Mouse (Mus musculus) lung, embryonic 15.5 days (tissue): Measurements from ENCODE around the gene Pigf. TPM values are rescaled to one million over a fixed set of nuclear protein-coding genes. Genes with fewer than 3 reads are reported as not detected.

Source experiments
- ATAC-seq: fragments of 200-750 bp; cut with Nextera tagmentation; 2 replicates; pipeline ENCODE4 v1.8.0; 2017; ENCODE audit warnings: moderate number of reproducible peaks, borderline replicate concordance; ENCODE audit not compliant: low FRiP score, low TSS enrichment; ENCODE audit errors: extremely low read depth
- H3K27ac ChIP-seq: fragments of 300-500 bp; sonication (generic); 2 replicates; pipeline ENCODE4 v1.5.1; 2015; ENCODE audit warnings: moderate library complexity, mild to moderate bottlenecking, inconsistent platforms
- H3K27me3 ChIP-seq: fragments of 300-500 bp; sonication (generic); 2 replicates; pipeline ENCODE4 v1.6.1; 2015; ENCODE audit warnings: inconsistent platforms
- H3K36me3 ChIP-seq: fragments of 300-500 bp; sonication (generic); 2 replicates; pipeline ENCODE4 v1.6.1; 2015; ENCODE audit warnings: inconsistent platforms
- H3K4me1 ChIP-seq: fragments of 300-500 bp; sonication (generic); 2 replicates; pipeline ENCODE4 v1.6.1; 2015; ENCODE audit warnings: inconsistent platforms
- H3K4me2 ChIP-seq: fragments of 300-500 bp; sonication (generic); 2 replicates; pipeline ENCODE4 v1.6.1; 2015; ENCODE audit warnings: inconsistent platforms, mild to moderate bottlenecking, moderate library complexity
- H3K4me3 ChIP-seq: fragments of 300-500 bp; sonication (generic); 2 replicates; pipeline ENCODE4 v1.5.1; 2015; ENCODE audit warnings: mild to moderate bottlenecking, inconsistent platforms
- H3K9ac ChIP-seq: fragments of 300-500 bp; sonication (generic); 2 replicates; pipeline ENCODE4 v1.6.1; 2015; ENCODE audit warnings: inconsistent platforms
- H3K9me3 ChIP-seq: fragments of 300-500 bp; sonication (generic); 2 replicates; pipeline ENCODE4 v1.6.1; 2016; ENCODE audit warnings: inconsistent platforms
- WGBS: fragments of 180-500 bp; shearing (Covaris S2); methylation state at CpG from one replicate; pipeline ENCODE4 v1.1.7; 2015; 5-methylcytosine and 5-hydroxymethylcytosine counted together
- polyA plus RNA-seq: library from polyadenylated mRNA; unstranded; fragments of >200 nt; fragmentation: Nextera tagmentation; extraction: Ambion mirVana; gene quantifications from 2 replicates; pipeline ENCODE4 v1.2.1, GENCODE M21; 2015

Gene Pigf
- polyA plus RNA-seq, 1 experiment from 2014 or later: 30.7 TPM

DNA sequence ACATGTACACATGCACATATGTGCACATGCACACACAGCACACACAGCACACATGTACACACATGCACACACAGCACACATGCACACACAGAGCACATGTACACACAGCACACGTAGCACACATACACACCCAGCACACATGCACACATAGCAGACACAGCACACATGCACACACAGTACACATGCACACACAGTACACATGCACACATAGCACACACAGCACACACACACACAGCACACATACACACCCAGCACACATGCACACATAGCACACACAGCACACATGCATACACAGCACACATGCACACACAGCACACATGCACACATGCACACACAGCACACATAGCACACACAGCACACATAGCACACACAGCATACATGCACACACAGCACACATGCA is 44.0 kb downstream of the Pigf start:
- H3K4me2 ChIP-seq: no peak overlapping the region
- H3K9ac ChIP-seq: no peak overlapping the region
- no peak overlapping the region for H3K27ac ChIP-seq
- no peak overlapping the region for H3K4me3 ChIP-seq
- peaks cover 16% of the 10 kb centered on the region for H3K36me3 ChIP-seq
- H3K4me1 ChIP-seq: no peaks in the 10 kb centered on the region
- no peaks in the 10 kb centered on the region for H3K9me3 ChIP-seq
- no peaks in the 10 kb centered on the region for H3K27me3 ChIP-seq
- no peak for ATAC-seq
- 94% methylated on average over 1 of the region's 1 CpGs for WGBS

DNA sequence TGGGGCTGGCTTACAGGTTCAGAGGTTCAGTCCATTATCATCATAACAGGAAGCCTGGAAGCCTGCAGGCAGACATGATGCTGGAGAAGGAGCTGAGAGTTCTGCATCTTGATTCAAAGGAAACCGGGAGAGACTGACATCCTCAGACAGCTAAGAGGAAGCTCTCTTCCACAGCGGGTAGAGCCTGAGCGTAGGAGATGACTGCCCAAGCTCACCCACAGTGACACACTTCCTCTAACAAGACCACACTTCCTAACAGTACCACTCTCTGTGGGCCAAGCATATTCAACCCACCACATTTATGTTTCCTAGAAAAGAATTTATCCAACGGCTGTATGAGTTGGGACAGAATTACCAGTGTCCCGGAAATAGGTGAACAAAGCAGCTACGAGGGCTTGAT is 46.7 kb downstream of the Pigf start:
- H3K27me3 ChIP-seq: no peaks in the 10 kb centered on the region
- ATAC-seq: no peak
- 83% methylated on average over 6 of the region's 6 CpGs for WGBS
- no peak overlapping the region for H3K4me2 ChIP-seq
- H3K4me3 ChIP-seq: no peak overlapping the region
- H3K4me1 ChIP-seq: no peaks in the 10 kb centered on the region
- no peaks in the 10 kb centered on the region for H3K9me3 ChIP-seq
- no peak overlapping the region for H3K9ac ChIP-seq
- H3K27ac ChIP-seq: no peak overlapping the region
- peaks cover 32% of the 10 kb centered on the region for H3K36me3 ChIP-seq

DNA sequence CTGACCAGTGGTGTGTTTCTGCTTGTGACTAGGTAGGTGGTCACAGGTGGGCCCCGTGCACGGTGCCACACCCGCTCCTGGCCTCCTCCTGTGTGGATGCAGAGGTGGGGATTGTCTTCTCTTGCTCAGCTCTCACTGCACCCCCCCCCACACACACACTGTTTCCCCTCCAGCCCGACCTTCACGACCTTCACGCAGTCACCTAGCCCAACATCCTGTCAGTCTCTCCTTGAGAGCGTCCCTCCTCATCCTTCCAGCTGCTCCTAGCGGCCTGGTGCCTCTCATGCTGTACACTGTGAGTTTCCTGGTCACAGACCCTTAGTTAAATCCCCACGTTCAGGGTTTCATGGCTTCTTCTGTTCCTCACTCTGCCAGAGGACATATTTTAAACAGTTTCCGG is 48.8 kb downstream of the Pigf start:
- H3K4me3 ChIP-seq: no peak overlapping the region
- ATAC-seq: no peak
- no peak overlapping the region for H3K27ac ChIP-seq
- no peaks in the 10 kb centered on the region for H3K9me3 ChIP-seq
- WGBS: 69% methylated on average over 10 of the region's 10 CpGs
- H3K36me3 ChIP-seq: peaks cover 28% of the 10 kb centered on the region
- H3K27me3 ChIP-seq: no peaks in the 10 kb centered on the region
- H3K4me2 ChIP-seq: no peak overlapping the region
- H3K4me1 ChIP-seq: no peaks in the 10 kb centered on the region
- no peak overlapping the region for H3K9ac ChIP-seq

DNA sequence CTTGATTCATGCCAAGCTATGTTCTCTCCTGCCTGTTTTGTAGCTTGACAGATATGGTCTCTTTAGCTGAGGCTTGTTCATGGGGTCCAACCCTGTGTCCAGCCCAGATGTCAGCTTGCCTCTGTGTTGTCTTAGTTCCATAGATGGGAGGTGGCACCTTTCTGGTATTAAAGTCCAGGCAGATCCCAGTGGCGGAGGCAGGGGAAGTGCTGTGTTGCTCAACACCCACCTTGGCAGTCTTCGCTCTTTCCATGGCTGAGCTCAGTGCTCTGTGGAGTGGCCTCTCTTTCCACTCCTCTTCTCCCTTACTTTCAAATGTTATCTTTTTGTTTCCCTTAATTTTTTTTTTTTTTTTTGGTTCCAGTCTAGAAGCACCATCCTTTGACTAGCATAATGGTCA is 52.1 kb downstream of the Pigf start:
- Histone ChIP-seq H3K27me3 (no peaks in the 10 kb centered on the region), H3K4me3 (no peak overlapping the region), H3K9ac (no peak overlapping the region), H3K4me2 (no peak overlapping the region), H3K27ac (no peak overlapping the region), H3K4me1 (no peaks in the 10 kb centered on the region), H3K36me3 (peaks cover 25% of the 10 kb centered on the region), H3K9me3 (no peaks in the 10 kb centered on the region)
- WGBS: 87% methylated on average over 2 of the region's 2 CpGs
- no peak for ATAC-seq

DNA sequence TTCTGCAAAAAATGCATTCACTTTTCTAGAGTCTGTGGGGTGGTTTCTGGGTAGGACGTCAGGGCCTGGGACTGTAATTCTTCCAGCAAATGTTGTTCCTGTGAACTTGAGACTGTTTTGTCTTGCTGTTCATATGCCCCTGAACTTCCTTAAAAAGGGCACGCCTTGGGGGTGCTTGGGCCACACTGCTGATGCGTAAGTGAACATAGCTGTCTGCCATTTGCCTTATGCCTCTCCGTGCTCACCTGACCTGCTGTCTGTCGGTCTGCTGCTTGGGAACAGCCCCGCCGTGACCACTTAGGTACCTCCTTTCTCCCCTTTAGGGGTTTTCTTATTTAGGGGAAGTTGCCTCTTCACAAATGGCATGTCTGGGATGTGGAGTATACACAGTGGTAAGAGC is 53.3 kb downstream of the Pigf start:
- 85% methylated on average over 7 of the region's 7 CpGs for WGBS
- Histone ChIP-seq H3K9ac (no peak overlapping the region), H3K36me3 (peaks cover 25% of the 10 kb centered on the region), H3K9me3 (no peaks in the 10 kb centered on the region), H3K4me2 (no peak overlapping the region), H3K4me3 (no peak overlapping the region), H3K4me1 (no peaks in the 10 kb centered on the region), H3K27ac (no peak overlapping the region), H3K27me3 (no peaks in the 10 kb centered on the region)
- ATAC-seq: no peak

DNA sequence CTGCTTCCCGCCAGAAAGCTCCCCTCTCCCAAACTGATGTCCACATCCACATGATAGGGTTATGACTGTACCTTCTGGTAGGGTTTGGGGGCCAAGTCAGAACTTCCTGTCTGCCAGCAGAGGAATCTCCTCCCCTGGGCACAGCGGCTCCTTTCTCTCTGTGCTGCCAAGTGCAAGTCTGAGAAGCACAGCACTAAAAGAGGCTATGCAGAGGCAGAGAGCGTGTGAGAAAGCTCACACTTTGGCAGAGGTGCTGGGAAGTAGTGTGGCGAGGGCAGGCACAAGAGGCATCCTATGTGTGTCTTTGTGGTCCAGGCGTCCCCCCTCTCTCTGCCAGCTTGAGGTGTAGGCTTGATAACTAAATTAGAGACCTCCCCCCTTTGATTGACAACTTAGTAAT is 54.2 kb downstream of the Pigf start:
- no peak for ATAC-seq
- no peaks in the 10 kb centered on the region for H3K9me3 ChIP-seq
- no peak overlapping the region for H3K4me3 ChIP-seq
- H3K27ac ChIP-seq: no peak overlapping the region
- H3K4me1 ChIP-seq: no peaks in the 10 kb centered on the region; the same call in 1 of the 2 replicates
- no peak overlapping the region for H3K4me2 ChIP-seq
- H3K9ac ChIP-seq: no peak overlapping the region
- peaks cover 25% of the 10 kb centered on the region for H3K36me3 ChIP-seq
- H3K27me3 ChIP-seq: no peaks in the 10 kb centered on the region
- 77% methylated on average over 5 of the region's 5 CpGs for WGBS

DNA sequence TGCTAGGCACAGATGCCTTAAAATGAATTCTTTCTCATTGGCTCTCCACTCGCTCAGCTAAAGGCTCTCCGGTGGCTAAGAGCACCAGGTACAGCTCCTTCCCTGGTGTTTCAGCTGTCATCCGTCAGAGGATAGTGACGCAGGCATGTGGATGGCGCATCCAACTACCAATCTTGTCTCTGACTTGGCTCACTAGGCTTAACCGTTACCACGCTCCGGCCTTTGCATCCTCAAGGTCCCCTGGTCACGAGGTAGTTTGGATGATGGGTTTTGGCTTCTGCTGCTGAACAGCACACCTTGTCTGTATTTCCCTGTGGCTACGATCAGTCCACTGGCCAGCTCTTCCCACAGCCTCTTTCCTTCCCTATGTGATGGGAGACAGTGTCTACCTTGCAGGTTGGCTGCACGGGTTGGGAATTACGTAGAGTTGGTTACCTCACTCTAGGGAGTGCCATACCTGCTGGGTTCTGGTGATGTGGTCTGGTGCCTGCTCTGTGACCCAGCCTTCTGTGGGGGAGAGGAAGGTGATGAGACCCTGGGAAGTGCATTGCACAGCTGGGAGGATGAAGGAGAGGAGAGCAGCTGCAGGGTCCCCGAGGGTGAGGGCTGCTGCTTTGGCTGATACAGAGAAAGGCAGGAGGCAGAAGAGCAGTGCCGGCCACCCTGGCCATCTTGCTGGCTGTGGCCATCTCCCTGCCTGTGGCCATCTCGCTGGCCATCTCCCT is 55.0 kb downstream of the Pigf start:
- ATAC-seq: no peak
- no peaks in the 10 kb centered on the region for H3K27me3 ChIP-seq
- H3K4me2 ChIP-seq: no peak overlapping the region
- H3K36me3 ChIP-seq: peaks cover 24% of the 10 kb centered on the region
- no peaks in the 10 kb centered on the region for H3K9me3 ChIP-seq
- no peak overlapping the region for H3K27ac ChIP-seq
- H3K4me1 ChIP-seq: peaks cover 7% of the 10 kb centered on the region
- no peak overlapping the region for H3K4me3 ChIP-seq
- no peak overlapping the region for H3K9ac ChIP-seq
- 90% methylated on average over 15 of the region's 15 CpGs for WGBS

DNA sequence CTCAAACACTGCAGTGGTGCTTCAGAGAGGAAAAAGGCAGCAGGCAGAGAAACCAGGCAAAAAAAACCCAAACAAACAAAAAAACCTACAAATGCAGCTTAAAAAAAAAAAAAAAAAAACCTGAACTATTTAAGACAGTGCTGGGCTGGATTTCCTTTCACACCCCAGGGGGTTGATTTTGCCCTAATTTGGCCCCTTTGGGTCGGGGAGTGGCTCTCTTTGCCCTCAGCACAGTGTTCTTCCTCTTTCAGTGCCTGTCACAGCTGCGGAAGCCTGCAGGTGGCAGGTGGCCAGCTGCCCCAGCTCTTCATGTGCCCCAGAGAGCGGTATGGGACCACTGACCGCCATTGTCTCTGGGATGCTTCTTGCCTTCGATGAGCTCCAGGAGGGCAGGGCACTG is 55.6 kb downstream of the Pigf start:
- Histone ChIP-seq H3K4me1 (peaks cover 13% of the 10 kb centered on the region), H3K9me3 (no peaks in the 10 kb centered on the region), H3K36me3 (peaks cover 18% of the 10 kb centered on the region; the same call in 1 of the 2 replicates), H3K27ac (no peak overlapping the region), H3K4me2 (no peak overlapping the region), H3K27me3 (no peaks in the 10 kb centered on the region), H3K4me3 (no peak overlapping the region), H3K9ac (no peak overlapping the region)
- no peak for ATAC-seq
- 74% methylated on average over 5 of the region's 5 CpGs for WGBS

DNA sequence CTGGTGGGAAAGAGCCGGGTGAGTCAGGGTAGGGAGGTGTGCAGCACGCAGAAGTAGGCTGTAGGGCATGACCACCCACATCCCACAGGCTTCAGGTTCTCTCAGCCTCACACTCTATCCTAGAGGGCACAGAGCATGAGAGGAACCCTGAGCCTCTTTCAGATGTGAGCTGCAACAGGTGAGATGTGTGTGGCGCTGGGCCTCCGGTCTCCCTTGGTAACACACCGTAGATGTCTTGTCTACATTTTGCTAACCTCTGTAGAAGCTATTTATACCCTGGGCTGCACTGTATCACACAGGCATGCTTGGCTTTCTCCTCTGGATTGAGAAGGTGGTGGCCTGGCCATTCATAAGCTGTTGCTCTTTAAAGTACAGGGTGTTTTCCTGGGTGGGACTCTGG is 56.6 kb downstream of the Pigf start:
- no peak overlapping the region for H3K4me2 ChIP-seq
- H3K9ac ChIP-seq: no peak overlapping the region
- 92% methylated on average over 5 of the region's 5 CpGs for WGBS
- peaks cover 16% of the 10 kb centered on the region for H3K4me1 ChIP-seq
- no peaks in the 10 kb centered on the region for H3K9me3 ChIP-seq
- no peaks in the 10 kb centered on the region for H3K27me3 ChIP-seq
- no peak overlapping the region for H3K4me3 ChIP-seq
- H3K27ac ChIP-seq: no peak overlapping the region
- no peak for ATAC-seq
- peaks cover 10% of the 10 kb centered on the region; the same call in 1 of the 2 replicates for H3K36me3 ChIP-seq

DNA sequence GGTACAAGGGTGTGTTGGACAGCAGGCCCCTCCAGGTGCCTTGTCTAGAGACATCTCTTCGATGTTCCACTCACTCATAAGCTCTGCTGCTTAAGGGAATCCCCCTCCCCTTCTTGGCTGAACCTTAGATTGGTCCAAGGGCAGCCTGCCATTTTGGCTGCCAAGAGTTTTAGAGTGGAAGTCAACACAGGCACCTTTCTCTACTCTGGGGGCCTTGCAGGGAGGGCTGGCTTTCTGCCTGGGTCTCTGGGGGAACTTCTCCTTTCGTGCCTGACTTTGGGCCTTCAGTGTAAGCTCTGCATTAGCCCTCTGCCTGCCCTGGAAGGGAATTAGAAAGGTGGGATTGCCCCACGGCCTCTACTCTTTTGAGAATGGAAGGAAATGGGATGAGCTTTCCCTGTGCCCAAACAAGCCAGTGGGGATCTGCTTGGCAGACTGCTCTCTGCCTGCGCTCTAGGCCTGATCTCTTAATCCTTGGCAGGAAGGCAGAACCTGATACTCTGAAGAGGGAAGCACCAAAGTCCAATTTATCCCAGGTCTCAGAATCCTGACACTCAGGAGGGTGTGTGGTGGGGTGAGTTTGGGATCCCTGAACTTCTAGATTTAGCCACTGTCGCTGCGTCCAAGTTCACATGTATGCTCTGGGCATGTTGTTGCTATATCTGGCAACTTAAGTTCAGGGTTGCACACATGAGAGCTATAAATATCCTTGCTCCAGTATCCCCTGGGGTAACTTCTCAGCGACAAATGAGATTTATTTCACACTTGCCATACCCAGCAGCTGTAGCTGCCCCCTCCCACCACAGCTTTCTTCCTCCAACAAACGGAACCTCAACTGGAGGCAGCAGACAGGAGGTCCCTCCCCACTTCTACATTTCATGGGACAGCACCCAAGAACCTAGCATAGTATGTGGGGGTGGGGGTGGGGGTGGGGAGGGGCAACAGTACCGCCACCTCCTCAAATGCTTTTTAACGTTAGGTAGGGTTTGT is 57.4 kb downstream of the Pigf start:
- Histone ChIP-seq H3K4me3 (no peak overlapping the region), H3K27ac (no peak overlapping the region), H3K36me3 (0 out of 2 replicates have a peak, but pooled peaks cover 9% of the 10 kb centered on the region), H3K9me3 (no peaks in the 10 kb centered on the region), H3K4me1 (peaks cover 16% of the 10 kb centered on the region), H3K4me2 (no peak overlapping the region), H3K9ac (no peak overlapping the region), H3K27me3 (no peaks in the 10 kb centered on the region)
- 79% methylated on average over 10 of the region's 10 CpGs for WGBS
- ATAC-seq: no peak

DNA sequence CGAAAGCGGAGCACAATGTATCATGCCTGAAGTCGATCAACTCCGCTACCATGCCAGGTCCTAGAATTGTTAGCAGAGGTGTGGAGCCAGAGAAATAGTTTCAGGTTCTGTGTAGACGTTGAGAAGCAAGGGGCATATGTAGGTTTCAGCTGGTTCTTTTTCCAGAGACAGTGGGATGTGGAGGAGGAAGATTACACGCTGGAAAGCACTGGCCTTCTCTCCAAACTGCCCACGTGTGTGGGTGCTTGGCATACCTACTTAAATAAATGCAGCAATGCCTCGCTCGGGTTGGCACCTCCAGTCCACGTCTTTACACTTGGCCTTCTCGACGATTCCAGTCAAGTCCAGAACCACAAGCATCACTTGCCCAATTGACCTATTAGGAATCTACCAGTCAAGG is 58.2 kb downstream of the Pigf start:
- ATAC-seq: no peak
- no peak overlapping the region for H3K4me3 ChIP-seq
- no peak overlapping the region for H3K4me2 ChIP-seq
- H3K27ac ChIP-seq: no peak overlapping the region
- H3K4me1 ChIP-seq: peaks cover 22% of the 10 kb centered on the region
- no peaks in the 10 kb centered on the region for H3K27me3 ChIP-seq
- H3K9ac ChIP-seq: no peak overlapping the region
- WGBS: 89% methylated on average over 12 of the region's 12 CpGs
- no peaks in the 10 kb centered on the region for H3K9me3 ChIP-seq
- 0 out of 2 replicates have a peak, but pooled peaks cover 9% of the 10 kb centered on the region for H3K36me3 ChIP-seq

DNA sequence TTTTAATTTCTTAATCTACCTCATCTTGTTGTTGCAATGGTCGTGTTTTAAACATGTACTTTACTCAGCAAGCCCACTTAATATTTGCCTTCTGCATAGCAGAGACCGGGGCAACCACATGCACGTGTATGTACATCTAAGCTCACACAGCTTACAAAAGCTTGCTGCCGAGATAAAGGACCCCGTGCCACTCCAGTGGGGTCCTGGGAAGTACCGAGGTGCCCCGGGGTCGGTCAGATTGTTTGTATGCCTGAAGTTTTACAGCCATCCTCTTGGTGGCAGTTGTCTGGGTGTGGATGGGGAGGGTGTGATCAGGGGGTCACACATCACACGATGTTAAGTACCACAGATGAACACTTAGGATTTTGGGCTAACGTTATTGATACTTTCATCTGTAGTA is 59.2 kb downstream of the Pigf start:
- peaks cover 32% of the 10 kb centered on the region for H3K4me1 ChIP-seq
- no peak for ATAC-seq
- H3K9ac ChIP-seq: no peak overlapping the region

More for the DNA sequence above, 59.2 kb downstream of the Pigf start:
- Histone ChIP-seq H3K27ac (no peak overlapping the region), H3K9me3 (no peaks in the 10 kb centered on the region), H3K4me3 (no peak overlapping the region), H3K4me2 (no peak overlapping the region), H3K27me3 (no peaks in the 10 kb centered on the region), H3K36me3 (0 out of 2 replicates have a peak, but pooled peaks cover 9% of the 10 kb centered on the region)
- 72% methylated on average over 10 of the region's 10 CpGs for WGBS
